Mouse (Mus musculus): ENCODE data around the gene Asap3. TPM values are rescaled to one million over a fixed set of nuclear protein-coding genes. Genes with fewer than 3 reads are reported as not detected.

Asap3 gene
- polyA plus RNA-seq, 1 experiment from 2014 or later, result 1.5 TPM

GRCm38 (mm10) chr4:136240955-136241354, 34.8 kb downstream of the Asap3 start:
- no peaks in the 10 kb centered on the region for H3K9me3 ChIP-seq (ENCODE audit: control insufficient read depth, low read length)
- H3K9ac ChIP-seq (ENCODE audit: low read length), result no peak overlapping the region
- no peak for ATAC-seq (ENCODE audit: insufficient number of reproducible peaks, insufficient read depth, low FRiP score, low read depth)
- peaks cover 5 to 16% of the 10 kb centered on the region in 2 experiments; a peak in 2 of 4 replicates for H3K4me1 ChIP-seq (ENCODE audit: control insufficient read depth in 2 of 2, insufficient read depth in 2 of 2, low read length in 2 of 2)
- H3K27me3 ChIP-seq (ENCODE audit: control insufficient read depth, insufficient read depth, low read length), result peaks cover 33% of the 10 kb centered on the region
- H3K4me3 ChIP-seq (ENCODE audit: control insufficient read depth in 1 of 2, insufficient read depth in 1 of 2, low read depth in 1 of 2, low read length in 2 of 2), result no peak overlapping the region
- 59% methylated on average over 8 of the region's 8 CpGs for WGBS
- H3K36me3 ChIP-seq (ENCODE audit: control insufficient read depth, insufficient read depth, low read length), result no peaks in the 10 kb centered on the region; the same call in 1 of the 2 replicates
- no peak overlapping the region for H3K27ac ChIP-seq (replicated peaks in 1 of 2; ENCODE audit: control insufficient read depth in 1 of 2, insufficient read depth in 1 of 2, low read depth in 2 of 2, low read length in 2 of 2)
- H3K4me2 ChIP-seq (ENCODE audit: low read length), result no peak overlapping the region

DNA sequence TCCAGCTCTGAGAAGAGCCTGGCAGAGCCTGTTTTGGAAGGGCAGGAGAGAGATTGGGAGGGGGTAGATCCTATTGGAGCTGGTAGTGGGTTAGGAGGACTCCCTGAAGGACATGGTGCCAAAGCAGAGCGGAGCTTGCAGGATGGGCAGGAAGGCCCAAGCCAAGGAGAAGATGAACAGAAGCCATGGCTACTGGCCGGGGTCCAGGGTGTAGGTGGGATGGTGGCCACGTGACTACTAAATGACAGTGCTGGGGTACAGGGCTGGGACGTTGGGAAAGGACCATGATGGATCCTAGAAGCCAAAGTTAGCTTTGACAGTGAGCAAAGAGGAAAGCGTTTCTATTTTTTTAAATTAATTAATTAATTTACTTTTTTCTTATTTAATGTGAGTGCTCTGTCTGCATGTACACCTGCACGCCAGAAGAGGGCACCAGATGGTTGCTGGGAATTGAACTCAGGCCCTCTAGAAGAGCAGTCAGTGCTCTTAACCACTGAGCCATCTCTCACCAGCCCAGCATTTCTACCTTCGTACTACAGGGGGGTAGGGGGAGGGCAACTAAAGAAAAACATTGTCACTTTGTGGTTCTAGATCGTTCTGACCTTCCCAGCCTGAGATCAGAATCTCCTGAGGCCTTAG, 36.0 kb downstream of the Asap3 start:
- no peak overlapping the region for H3K4me2 ChIP-seq (ENCODE audit: low read length)

DNA sequence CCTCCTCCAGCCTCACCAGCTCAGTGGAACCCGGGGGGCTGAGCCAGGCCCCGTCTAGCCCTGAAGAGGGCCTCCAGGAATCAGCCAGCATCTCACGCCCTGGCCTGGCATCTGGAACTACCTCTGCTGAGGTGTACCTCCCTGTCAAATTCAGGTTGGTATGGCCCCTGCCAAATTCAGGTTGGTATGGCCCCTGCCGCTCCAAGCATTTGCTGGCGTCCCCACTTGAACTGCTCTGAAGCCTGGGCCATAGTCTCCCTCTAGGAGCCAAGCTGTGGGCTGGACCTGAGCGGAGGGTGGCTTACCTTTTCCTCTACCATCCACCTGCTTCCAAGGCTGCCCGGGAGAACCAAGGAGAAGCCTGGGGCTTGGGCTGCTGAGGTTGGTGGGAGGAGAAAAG, 36.6 kb downstream of the Asap3 start:
- Histone ChIP-seq H3K27ac (replicated peaks in 1 of 2; ENCODE audit: control insufficient read depth in 1 of 2, insufficient read depth in 1 of 2, low read depth in 2 of 2, low read length in 2 of 2) (no peak overlapping the region), H3K4me2 (ENCODE audit: low read length) (no peak overlapping the region), H3K36me3 (ENCODE audit: control insufficient read depth, insufficient read depth, low read length) (no peaks in the 10 kb centered on the region; the same call in 1 of the 2 replicates), H3K4me3 (ENCODE audit: control insufficient read depth in 1 of 2, insufficient read depth in 1 of 2, low read depth in 1 of 2, low read length in 2 of 2) (no peak overlapping the region), H3K4me1 (ENCODE audit: control insufficient read depth in 2 of 2, insufficient read depth in 2 of 2, low read length in 2 of 2) (peaks cover 15 to 34% of the 10 kb centered on the region in 2 experiments), H3K9ac (ENCODE audit: low read length) (no peak overlapping the region), H3K9me3 (ENCODE audit: control insufficient read depth, low read length) (no peaks in the 10 kb centered on the region), H3K27me3 (ENCODE audit: control insufficient read depth, insufficient read depth, low read length) (peaks cover 30% of the 10 kb centered on the region)
- ATAC-seq (ENCODE audit: insufficient number of reproducible peaks, insufficient read depth, low FRiP score, low read depth), result no peak
- 73% methylated on average over 7 of the region's 7 CpGs for WGBS

More for the DNA sequence above, 36.0 kb downstream of the Asap3 start:
- Histone ChIP-seq H3K9ac (ENCODE audit: low read length) (no peak overlapping the region), H3K27me3 (ENCODE audit: control insufficient read depth, insufficient read depth, low read length) (peaks cover 35% of the 10 kb centered on the region), H3K27ac (replicated peaks in 1 of 2; ENCODE audit: control insufficient read depth in 1 of 2, insufficient read depth in 1 of 2, low read depth in 2 of 2, low read length in 2 of 2) (no peak overlapping the region), H3K36me3 (ENCODE audit: control insufficient read depth, insufficient read depth, low read length) (no peaks in the 10 kb centered on the region; the same call in 1 of the 2 replicates), H3K4me1 (ENCODE audit: control insufficient read depth in 2 of 2, insufficient read depth in 2 of 2, low read length in 2 of 2) (peaks cover 15 to 28% of the 10 kb centered on the region in 2 experiments), H3K9me3 (ENCODE audit: control insufficient read depth, low read length) (no peaks in the 10 kb centered on the region), H3K4me3 (ENCODE audit: control insufficient read depth in 1 of 2, insufficient read depth in 1 of 2, low read depth in 1 of 2, low read length in 2 of 2) (no peak overlapping the region)
- no peak for ATAC-seq (ENCODE audit: insufficient number of reproducible peaks, insufficient read depth, low FRiP score, low read depth)
- WGBS, result 44% methylated on average over 8 of the region's 8 CpGs

DNA sequence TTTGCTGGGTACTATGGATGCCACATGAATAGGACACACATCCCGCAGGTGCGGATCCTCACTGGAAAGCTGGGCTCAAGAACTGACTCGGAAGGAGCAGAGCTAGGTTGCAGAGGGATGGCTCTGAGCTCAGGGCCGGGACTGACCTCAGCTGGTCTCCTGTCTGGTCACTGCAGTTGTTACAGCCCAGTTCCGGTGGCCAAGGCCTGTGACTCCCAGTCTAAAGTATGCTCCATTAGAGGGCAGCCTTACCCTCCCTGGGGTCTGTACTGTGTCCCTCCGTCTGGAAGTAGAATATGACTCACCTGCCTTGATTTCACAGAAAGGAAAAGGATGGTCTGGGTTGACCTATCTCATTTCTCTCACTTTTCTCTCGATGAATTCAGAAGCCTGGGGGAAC, 38.0 kb downstream of the Asap3 start:
- H3K27me3 ChIP-seq (ENCODE audit: control insufficient read depth, insufficient read depth, low read length), result peaks cover 15% of the 10 kb centered on the region
- no peak overlapping the region for H3K4me3 ChIP-seq (ENCODE audit: control insufficient read depth in 1 of 2, insufficient read depth in 1 of 2, low read depth in 1 of 2, low read length in 2 of 2)
- H3K9ac ChIP-seq (ENCODE audit: low read length), result no peak overlapping the region
- no peak for ATAC-seq (ENCODE audit: insufficient number of reproducible peaks, insufficient read depth, low FRiP score, low read depth)
- 50% methylated on average over 7 of the region's 7 CpGs for WGBS
- H3K27ac ChIP-seq (replicated peaks in 1 of 2; ENCODE audit: control insufficient read depth in 1 of 2, insufficient read depth in 1 of 2, low read depth in 2 of 2, low read length in 2 of 2), result no peak overlapping the region
- no peaks in the 10 kb centered on the region for H3K9me3 ChIP-seq (ENCODE audit: control insufficient read depth, low read length)
- peaks cover 17 to 32% of the 10 kb centered on the region in 2 experiments for H3K4me1 ChIP-seq (ENCODE audit: control insufficient read depth in 2 of 2, insufficient read depth in 2 of 2, low read length in 2 of 2)
- H3K4me2 ChIP-seq (ENCODE audit: low read length), result no peak overlapping the region
- no peaks in the 10 kb centered on the region; the same call in 1 of the 2 replicates for H3K36me3 ChIP-seq (ENCODE audit: control insufficient read depth, insufficient read depth, low read length)

GRCm38 (mm10) chr4:136245681-136246080, 39.5 kb downstream of the Asap3 start:
- no peak overlapping the region for H3K4me3 ChIP-seq (ENCODE audit: control insufficient read depth in 1 of 2, insufficient read depth in 1 of 2, low read depth in 1 of 2, low read length in 2 of 2)
- WGBS, result 49% methylated on average over 5 of the region's 5 CpGs
- H3K4me1 ChIP-seq (ENCODE audit: control insufficient read depth in 2 of 2, insufficient read depth in 2 of 2, low read length in 2 of 2), result peaks cover 23 to 43% of the 10 kb centered on the region in 2 experiments
- no peak overlapping the region for H3K4me2 ChIP-seq (ENCODE audit: low read length)
- no peak overlapping the region for H3K27ac ChIP-seq (replicated peaks in 1 of 2; ENCODE audit: control insufficient read depth in 1 of 2, insufficient read depth in 1 of 2, low read depth in 2 of 2, low read length in 2 of 2)
- H3K27me3 ChIP-seq (ENCODE audit: control insufficient read depth, insufficient read depth, low read length), result peaks cover 10% of the 10 kb centered on the region
- H3K9ac ChIP-seq (ENCODE audit: low read length), result no peak overlapping the region
- ATAC-seq (ENCODE audit: insufficient number of reproducible peaks, insufficient read depth, low FRiP score, low read depth), result no peak
- no peaks in the 10 kb centered on the region for H3K9me3 ChIP-seq (ENCODE audit: control insufficient read depth, low read length)
- H3K36me3 ChIP-seq (ENCODE audit: control insufficient read depth, insufficient read depth, low read length), result no peaks in the 10 kb centered on the region; the same call in 1 of the 2 replicates

- 3% methylated on average over 12 of the region's 12 CpGs for WGBS
- peak overlapping the region; percentile 80 for H3K9ac ChIP-seq (ENCODE audit: low read length)
- no peaks in the 10 kb centered on the region for H3K36me3 ChIP-seq (ENCODE audit: control insufficient read depth, insufficient read depth, low read length)
- H3K27me3 ChIP-seq (ENCODE audit: control insufficient read depth, insufficient read depth, low read length), result peaks cover 10% of the 10 kb centered on the region
- H3K27ac ChIP-seq (replicated peaks in 1 of 2; ENCODE audit: control insufficient read depth in 1 of 2, insufficient read depth in 1 of 2, low read depth in 2 of 2, low read length in 2 of 2), result peak overlapping the region; percentile 68 to 78
- peaks cover 23 to 43% of the 10 kb centered on the region in 2 experiments for H3K4me1 ChIP-seq (ENCODE audit: control insufficient read depth in 2 of 2, insufficient read depth in 2 of 2, low read length in 2 of 2)
- H3K4me2 ChIP-seq (ENCODE audit: low read length), result peak overlapping the region; percentile 72
- H3K4me3 ChIP-seq (ENCODE audit: control insufficient read depth in 1 of 2, insufficient read depth in 1 of 2, low read depth in 1 of 2, low read length in 2 of 2), result peak overlapping the region; percentile 72 to 74
- ATAC-seq (ENCODE audit: insufficient number of reproducible peaks, insufficient read depth, low FRiP score, low read depth), result peak; percentile 55
- H3K9me3 ChIP-seq (ENCODE audit: control insufficient read depth, low read length), result no peaks in the 10 kb centered on the region
Observed at GRCm38 (mm10) chr4:136246568-136246969, 40.4 kb downstream of the Asap3 start.

GRCm38 (mm10) chr4:136247386-136247728, 41.2 kb downstream of the Asap3 start:
- Histone ChIP-seq H3K9ac (ENCODE audit: low read length) (peak overlapping the region; percentile 80), H3K9me3 (ENCODE audit: control insufficient read depth, low read length) (no peaks in the 10 kb centered on the region), H3K4me2 (ENCODE audit: low read length) (peak overlapping the region; percentile 72), H3K27me3 (ENCODE audit: control insufficient read depth, insufficient read depth, low read length) (peaks cover 10% of the 10 kb centered on the region), H3K4me1 (ENCODE audit: control insufficient read depth in 2 of 2, insufficient read depth in 2 of 2, low read length in 2 of 2) (peaks cover 23 to 43% of the 10 kb centered on the region in 2 experiments), H3K4me3 (ENCODE audit: control insufficient read depth in 1 of 2, insufficient read depth in 1 of 2, low read depth in 1 of 2, low read length in 2 of 2) (peak overlapping the region; percentile 72 to 74), H3K36me3 (ENCODE audit: control insufficient read depth, insufficient read depth, low read length) (no peaks in the 10 kb centered on the region), H3K27ac (replicated peaks in 1 of 2; ENCODE audit: control insufficient read depth in 1 of 2, insufficient read depth in 1 of 2, low read depth in 2 of 2, low read length in 2 of 2) (peak overlapping the region; percentile 68 to 78)
- WGBS, result under 1% methylated on average over 14 of the region's 14 CpGs
- ATAC-seq (ENCODE audit: insufficient number of reproducible peaks, insufficient read depth, low FRiP score, low read depth), result no peak

Measured in heart, embryonic 14.5 days (tissue).